Mouse (Mus musculus) midbrain, postnatal 0 days (tissue): ENCODE measurements at regions not wholly inside any gene's neighbourhood (a gene's known extent, or its start where the extent isn't known, plus 50 kb on each side); places are given as distances from the start of the nearest gene placed in this dataset.
A peak's percentile ranks its signal among the peaks of the same experiment; 100 is the strongest.

ENCODE experiments used
- ATAC-seq: fragments of 200-750 bp; cut with Nextera tagmentation; 2 replicates; pipeline ENCODE4 v1.8.0; 2017; ENCODE audit warnings: moderate number of reproducible peaks, mild to moderate bottlenecking, moderate TSS enrichment, moderate library complexity; ENCODE audit not compliant: low FRiP score
- DNase-seq: peaks from one replicate; pipeline ENCODE4 v3.0.0-alpha.2; 2015; ENCODE audit warnings: low spot score
- H3K27ac ChIP-seq: fragments of 300-500 bp; sonication (generic); 2 replicates; pipeline ENCODE4 v1.5.1; 2014; ENCODE audit warnings: low read depth, mild to moderate bottlenecking, low read length, mixed read lengths
- H3K27me3 ChIP-seq: fragments of 300-500 bp; sonication (generic); 2 replicates; pipeline ENCODE4 v1.6.1; 2014; ENCODE audit warnings: low read length, control low read depth, mixed read lengths; ENCODE audit not compliant: insufficient read depth
- H3K36me3 ChIP-seq: fragments of 300-500 bp; sonication (generic); 2 replicates; pipeline ENCODE4 v1.6.1; 2014; ENCODE audit warnings: low read length, control low read depth, mixed read lengths; ENCODE audit not compliant: insufficient read depth
- H3K4me1 ChIP-seq: fragments of 300-500 bp; sonication (generic); 2 replicates; pipeline ENCODE4 v1.6.1; 2014; ENCODE audit warnings: mild to moderate bottlenecking, control low read depth, antibody characterized with exemption, low read length, mixed read lengths; ENCODE audit not compliant: insufficient read depth
- H3K4me2 ChIP-seq: fragments of 300-500 bp; sonication (generic); 2 replicates; pipeline ENCODE4 v1.6.1; 2014; ENCODE audit warnings: low read depth, mild to moderate bottlenecking, low read length, mixed read lengths; ENCODE audit not compliant: poor library complexity, severe bottlenecking
- H3K4me3 ChIP-seq: fragments of 300-500 bp; sonication (generic); 2 replicates; pipeline ENCODE4 v1.5.1; 2014; ENCODE audit warnings: low read depth, mild to moderate bottlenecking, low read length, moderate library complexity
- H3K9ac ChIP-seq: fragments of 300-500 bp; sonication (generic); replicated peaks from 2 replicates; pipeline ENCODE4 v1.6.1; 2014; ENCODE audit warnings: mild to moderate bottlenecking, low read length, moderate library complexity, mixed read lengths; ENCODE audit not compliant: poor library complexity, severe bottlenecking
- H3K9me3 ChIP-seq: fragments of 300-500 bp; sonication (generic); 2 replicates; pipeline ENCODE4 v1.6.1; 2016; ENCODE audit warnings: low read length, control low read depth
- CTCF ChIP-seq: IDR thresholded peaks from 2 replicates; pipeline ENCODE4 v1.5.1; 2016; ENCODE audit warnings: antibody characterized with exemption, mild to moderate bottlenecking
- WGBS: fragments of 180-500 bp; shearing (Covaris S2); extraction: QIAGEN DNeasy Blood & Tissue Kit; methylation state at CpG from one replicate; pipeline ENCODE4 v1.1.7; 2014; 5-methylcytosine and 5-hydroxymethylcytosine counted together

- no peak overlapping the region for H3K4me2 ChIP-seq
- no peaks in the 10 kb centered on the region for H3K36me3 ChIP-seq
- H3K27me3 ChIP-seq: no peaks in the 10 kb centered on the region
- ATAC-seq (no peak), DNase-seq (no peak)
- H3K4me1 ChIP-seq: no peaks in the 10 kb centered on the region; the same call in 1 of the 2 replicates
- TF ChIP-seq CTCF: no peak
- WGBS: 52% methylated on average over 5 of the region's 5 CpGs
- H3K9ac ChIP-seq: no peak overlapping the region
- H3K27ac ChIP-seq: no peak overlapping the region
- H3K9me3 ChIP-seq: no peaks in the 10 kb centered on the region
- no peak overlapping the region for H3K4me3 ChIP-seq
Measured at GRCm38 (mm10) chr9:104413021-104413420, 75.5 kb upstream of the Acpp start.

GRCm38 (mm10) chr9:104410211-104410610 lies 72.7 kb upstream of the Acpp start:
- peak; percentile 94 for TF ChIP-seq CTCF
- H3K27me3 ChIP-seq: peaks cover 3% of the 10 kb centered on the region; the same call in 1 of the 2 replicates
- no peak overlapping the region for H3K27ac ChIP-seq
- DNase-seq (peak; percentile 91), ATAC-seq (no peak)
- peak overlapping the region; percentile 57; the same call in 1 of the 2 replicates for H3K4me2 ChIP-seq
- no peaks in the 10 kb centered on the region for H3K36me3 ChIP-seq
- H3K9me3 ChIP-seq: no peaks in the 10 kb centered on the region
- H3K9ac ChIP-seq: no peak overlapping the region
- WGBS: 7% methylated on average over 5 of the region's 5 CpGs
- no peaks in the 10 kb centered on the region; the same call in 1 of the 2 replicates for H3K4me1 ChIP-seq
- H3K4me3 ChIP-seq: peak overlapping the region; percentile 39; the same call in 1 of the 2 replicates

GRCm38 (mm10) chr9:104409381-104409780 lies 71.8 kb upstream of the Acpp start:
- peak overlapping the region; percentile 57 for H3K4me2 ChIP-seq
- no peak overlapping the region for H3K27ac ChIP-seq
- TF ChIP-seq CTCF: no peak
- H3K27me3 ChIP-seq: peaks cover 3% of the 10 kb centered on the region; the same call in 1 of the 2 replicates
- H3K9ac ChIP-seq: 0 out of 2 replicates have a peak overlapping the region, but pooled peaks have one; percentile 29
- DNase-seq: no peak
- 22% methylated on average over 12 of the region's 12 CpGs for WGBS
- H3K36me3 ChIP-seq: no peaks in the 10 kb centered on the region
- ATAC-seq: no peak
- H3K4me3 ChIP-seq: peak overlapping the region; percentile 39
- no peaks in the 10 kb centered on the region for H3K9me3 ChIP-seq
- no peaks in the 10 kb centered on the region; the same call in 1 of the 2 replicates for H3K4me1 ChIP-seq

GRCm38 (mm10) chr9:104408571-104409294 lies 71.2 kb upstream of the Acpp start:
- ATAC-seq (peak; percentile 41; the same call in 1 of the 2 replicates), DNase-seq (peak; percentile 63)
- Histone ChIP-seq H3K9me3 (no peaks in the 10 kb centered on the region), H3K36me3 (no peaks in the 10 kb centered on the region), H3K27ac (no peak overlapping the region), H3K4me3 (peak overlapping the region; percentile 39), H3K4me1 (no peaks in the 10 kb centered on the region; the same call in 1 of the 2 replicates), H3K9ac (peak overlapping the region; percentile 19; the same call in 1 of the 2 replicates), H3K4me2 (peak overlapping the region; percentile 57), H3K27me3 (peaks cover 3% of the 10 kb centered on the region; the same call in 1 of the 2 replicates)
- TF ChIP-seq CTCF: no peak
- WGBS: 24% methylated on average over 21 of the region's 21 CpGs

GRCm38 (mm10) chr9:104407559-104408376 lies 70.2 kb upstream of the Acpp start:
- H3K27ac ChIP-seq: no peak overlapping the region
- peaks cover 3% of the 10 kb centered on the region; the same call in 1 of the 2 replicates for H3K27me3 ChIP-seq
- H3K9ac ChIP-seq: no peak overlapping the region
- DNase-seq (no peak), ATAC-seq (no peak)
- H3K4me3 ChIP-seq: peak overlapping the region; percentile 39
- no peaks in the 10 kb centered on the region for H3K9me3 ChIP-seq
- H3K36me3 ChIP-seq: no peaks in the 10 kb centered on the region
- no peaks in the 10 kb centered on the region; the same call in 1 of the 2 replicates for H3K4me1 ChIP-seq
- no peak for TF ChIP-seq CTCF
- 19% methylated on average over 17 of the region's 18 CpGs for whole genome bisulfite sequencing
- H3K4me2 ChIP-seq: peak overlapping the region; percentile 57
